Mouse (Mus musculus) left cerebral cortex, adult 9 months (tissue): ENCODE data around the gene 6430548M08Rik.

Experiments
- DNase-seq, 2 experiments: peaks; one replicate each; pipeline ENCODE4 v3.0.0; 2022; ENCODE audit warnings: low spot score in 2 of 2

The 6430548M08Rik gene

DNA sequence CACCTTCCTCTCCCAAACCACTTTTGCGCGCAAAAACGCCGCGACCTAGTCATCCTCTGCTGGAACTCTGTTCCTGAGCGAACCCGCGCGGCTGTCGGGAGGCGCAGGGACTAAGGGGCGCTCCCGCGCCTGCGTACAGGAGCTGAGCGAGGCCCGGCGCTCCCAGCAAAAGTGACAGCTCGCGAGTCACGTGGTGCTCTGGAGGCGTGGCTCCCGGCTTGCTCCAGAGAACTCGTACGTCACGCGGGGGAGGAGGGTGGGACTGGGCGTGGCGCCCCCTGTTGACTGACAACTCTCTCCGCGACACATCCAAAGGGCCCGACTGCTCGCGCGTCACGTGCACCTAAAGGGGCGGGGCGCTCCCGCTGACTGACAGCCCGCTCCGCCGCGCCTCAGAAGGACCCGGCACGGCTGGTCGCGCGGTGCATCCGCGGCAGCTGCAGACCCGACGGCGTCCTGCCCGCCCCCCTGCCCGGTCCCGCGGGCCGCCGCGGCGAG is at the start of gene 6430548M08Rik:
6430548M08Rik (plus strand) TSS at position 395 of the 498 bp plus-strand sequence.
- peak; percentile 99 to 100 for DNase-seq

DNA sequence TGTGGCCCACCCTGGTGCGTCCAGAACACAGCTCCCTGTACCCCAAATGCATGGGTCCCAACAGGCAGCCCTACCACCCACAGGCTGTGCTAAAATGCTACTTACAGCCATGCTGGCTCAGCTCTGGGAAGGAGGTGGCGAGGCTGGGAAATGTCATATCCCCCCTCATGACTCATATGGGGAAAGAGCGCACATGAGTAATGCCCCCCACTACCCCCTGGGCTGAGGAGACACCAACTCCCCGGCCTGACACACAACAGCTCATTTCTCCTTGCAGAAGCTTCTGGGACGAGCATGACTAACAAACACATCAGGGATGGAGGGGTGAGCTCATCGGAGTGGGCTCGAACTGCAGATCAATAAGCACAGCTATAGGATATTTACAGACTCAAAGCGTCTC is 48.3 kb upstream of the 6430548M08Rik start:
- DNase-seq, result no peak

DNA sequence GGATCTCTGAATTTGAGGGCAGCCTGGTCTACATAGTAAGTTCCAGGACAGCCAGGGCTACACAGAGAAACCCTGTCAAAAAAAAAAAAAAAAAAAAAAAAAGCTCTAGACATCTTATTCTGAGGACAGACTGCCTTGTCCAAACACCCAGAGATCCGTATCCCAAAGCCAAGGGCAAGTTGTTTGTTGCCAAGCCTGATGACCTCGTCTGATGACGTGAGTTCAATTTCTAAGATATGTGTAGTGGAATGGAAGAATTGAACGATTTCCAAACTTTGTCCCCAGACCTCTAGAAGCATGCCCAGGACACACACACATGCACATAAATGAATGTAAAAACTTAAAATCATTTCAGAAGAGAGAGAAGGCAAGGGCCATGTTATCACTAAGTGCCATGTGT is 47.7 kb upstream of the 6430548M08Rik start:
- DNase-seq, result no peak

DNA sequence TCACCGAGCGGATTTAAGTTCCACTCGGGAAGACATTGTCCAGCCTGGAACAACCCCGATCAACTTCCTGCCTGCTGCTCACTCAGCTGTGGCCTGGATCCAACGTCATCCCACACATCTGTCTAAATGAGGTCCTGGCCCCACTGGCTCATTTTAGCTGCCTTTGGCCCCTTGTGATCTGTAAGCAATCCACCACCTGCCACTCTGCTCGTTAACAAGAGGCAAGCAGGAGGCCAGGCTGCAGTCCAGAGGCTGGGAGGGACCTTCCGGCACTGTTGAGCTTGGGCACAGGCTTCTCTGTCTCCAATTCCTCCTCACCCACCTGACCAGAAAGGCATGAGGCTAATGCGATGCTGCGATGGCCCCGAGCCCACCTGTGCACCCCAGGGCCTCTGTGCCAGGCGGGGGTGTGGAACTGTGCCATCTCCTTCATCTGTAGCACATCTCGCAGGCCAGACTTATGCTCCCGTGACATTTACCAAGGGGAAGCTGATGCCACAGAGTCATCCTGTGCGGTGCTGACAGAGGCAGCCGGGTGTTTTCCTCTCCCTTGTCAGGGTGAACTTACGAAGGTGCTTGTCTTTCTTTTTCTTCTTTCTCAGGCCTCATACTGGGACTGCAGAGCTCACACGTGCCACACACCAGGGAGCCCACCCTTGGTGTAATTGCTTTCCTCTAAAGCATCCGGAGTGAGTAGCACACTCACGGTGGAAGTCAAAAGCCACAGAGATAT is 45.9 kb upstream of the 6430548M08Rik start:
- DNase-seq, result no peak

DNA sequence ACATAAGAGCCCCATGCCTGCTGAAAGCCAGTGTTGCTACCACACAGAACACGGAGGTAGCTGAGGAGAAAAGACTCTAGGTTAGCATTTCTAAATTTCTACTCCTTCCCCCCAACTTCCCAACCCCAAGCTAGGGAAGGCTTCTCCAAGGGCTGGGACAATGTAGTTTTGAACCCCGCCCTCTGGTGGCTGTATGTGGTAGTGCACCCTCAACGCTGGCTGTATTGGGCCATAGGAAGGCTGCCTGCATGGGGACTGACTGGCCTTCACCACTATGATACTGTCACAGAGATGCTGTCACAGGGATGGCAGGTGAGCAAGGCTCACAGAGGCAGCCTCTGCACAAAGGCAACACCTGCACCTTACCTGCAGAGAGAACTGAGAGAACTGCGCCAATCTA is 42.3 kb upstream of the 6430548M08Rik start:
- DNase-seq, result peak in 1 of 2 experiments; percentile 89

DNA sequence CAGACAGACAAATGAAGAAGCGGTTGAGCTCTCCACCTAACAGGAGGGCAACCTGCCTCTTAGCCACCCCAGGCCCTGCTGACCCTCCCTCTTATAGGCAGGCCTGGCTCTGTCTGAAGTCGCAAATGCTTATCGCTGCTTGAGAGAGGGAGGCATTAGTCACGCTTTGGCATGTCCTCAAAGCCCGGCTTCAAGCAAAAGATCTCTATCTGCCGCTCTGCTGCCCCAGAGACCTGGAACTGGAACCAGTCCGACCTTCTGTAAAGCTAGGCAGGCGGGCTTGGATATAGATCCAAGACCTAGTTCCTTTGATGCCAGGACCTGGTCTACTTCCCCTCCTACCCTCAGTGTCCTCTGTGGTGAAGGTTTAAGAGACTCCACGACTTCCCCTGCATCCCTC is 41.7 kb upstream of the 6430548M08Rik start:
- DNase-seq, result no peak

DNA sequence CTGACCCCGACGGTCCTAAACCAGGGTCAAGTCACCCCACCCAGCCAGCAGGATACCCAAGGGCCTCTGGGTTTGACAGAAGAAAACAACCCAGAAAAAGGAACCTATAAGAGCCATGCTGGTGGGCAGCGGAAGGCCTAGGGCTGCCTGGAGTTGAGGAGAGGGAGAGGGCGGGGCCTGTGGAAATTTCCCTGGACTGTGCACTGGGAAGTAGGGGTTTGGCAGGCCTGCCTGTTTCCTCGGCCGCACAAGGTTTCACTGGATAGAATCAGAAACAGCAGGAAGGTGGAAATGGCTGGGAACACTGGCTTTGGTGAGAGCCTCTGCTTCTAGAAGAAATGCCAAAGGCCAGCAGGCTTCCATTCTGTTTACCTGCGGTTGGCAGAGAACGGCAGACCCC is 41.1 kb upstream of the 6430548M08Rik start:
- DNase-seq, result no peak

DNA sequence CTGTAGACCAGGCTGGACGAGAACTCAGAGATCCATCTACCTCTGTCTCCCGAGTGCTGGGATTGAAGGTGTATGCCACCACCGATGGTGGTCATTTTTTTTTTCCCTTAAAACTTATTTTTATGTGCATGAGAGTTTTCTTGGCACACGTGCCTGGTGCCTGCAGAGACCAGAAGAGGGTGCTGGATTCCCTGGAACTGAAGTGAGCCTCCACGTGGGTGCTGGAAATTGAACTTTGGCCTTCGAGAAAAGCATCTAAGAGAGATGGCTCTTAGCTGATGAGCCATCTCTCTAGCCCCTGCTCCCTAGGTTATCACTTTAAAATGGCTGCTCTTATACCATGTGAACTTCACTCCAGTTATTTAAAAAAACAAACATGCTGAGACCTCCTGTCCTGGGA is 39.4 kb upstream of the 6430548M08Rik start:
- DNase-seq, result no peak

DNA sequence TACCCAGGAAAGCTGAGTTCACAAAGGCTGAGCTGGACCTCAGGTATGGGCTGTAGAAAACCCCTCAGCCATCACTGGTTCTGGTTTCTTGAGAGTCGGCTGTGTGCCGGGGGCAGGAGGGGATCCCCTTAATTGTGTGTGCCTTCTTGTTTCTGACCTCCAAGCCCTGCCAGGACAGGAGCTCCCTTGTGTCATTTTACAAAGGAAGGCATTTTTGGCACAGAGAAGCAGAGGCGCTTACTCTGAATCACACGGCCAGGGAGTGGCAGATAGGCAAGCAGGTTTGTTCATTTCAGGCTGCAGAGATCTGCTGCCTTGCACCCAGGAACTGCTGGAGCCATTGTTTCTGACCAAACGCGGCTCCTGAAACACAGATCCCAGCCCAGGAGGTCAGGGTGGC is 38.6 kb upstream of the 6430548M08Rik start:
- no peak for DNase-seq

DNA sequence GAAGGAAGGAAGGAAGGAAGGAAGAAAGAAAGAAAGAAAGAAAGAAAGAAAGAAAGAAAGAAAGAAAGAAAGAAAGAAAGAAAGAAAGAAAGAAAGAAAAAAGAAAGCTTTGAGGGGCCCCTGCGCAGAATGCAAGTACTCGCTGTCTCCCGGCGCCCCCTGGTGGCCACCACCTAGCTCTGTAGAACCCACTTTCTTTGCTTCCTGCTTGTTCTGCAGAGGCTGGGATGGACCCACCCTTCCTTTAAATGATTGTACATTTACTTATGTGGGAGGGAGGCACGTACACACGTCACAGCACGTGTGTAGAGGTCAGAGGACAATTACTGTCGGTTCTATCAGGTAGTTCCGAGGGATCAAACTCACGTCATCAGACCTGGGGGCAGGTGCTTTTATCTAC is 35.9 kb upstream of the 6430548M08Rik start:
- DNase-seq, result peak in 1 of 2 experiments; percentile 66

DNA sequence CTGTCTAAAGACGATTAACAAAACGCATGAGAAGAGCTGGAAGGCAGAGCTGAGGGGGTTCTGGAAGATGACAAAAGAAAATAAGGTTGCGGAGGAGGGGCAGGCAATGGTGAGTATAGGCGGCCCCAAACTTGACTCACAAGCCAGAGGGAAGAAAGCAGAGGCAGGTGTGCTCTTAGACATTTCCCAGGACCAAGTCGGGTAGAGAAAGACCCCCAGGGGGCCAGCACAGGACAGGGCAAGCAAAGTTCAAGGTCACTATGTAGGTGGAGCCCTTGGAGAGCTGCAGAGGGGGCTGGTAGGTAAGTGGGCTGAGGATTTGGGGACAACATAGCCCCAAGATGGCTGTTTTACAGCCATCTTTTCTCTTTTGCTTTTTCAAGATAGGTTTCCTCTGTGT is 34.6 kb upstream of the 6430548M08Rik start:
- DNase-seq, result no peak

DNA sequence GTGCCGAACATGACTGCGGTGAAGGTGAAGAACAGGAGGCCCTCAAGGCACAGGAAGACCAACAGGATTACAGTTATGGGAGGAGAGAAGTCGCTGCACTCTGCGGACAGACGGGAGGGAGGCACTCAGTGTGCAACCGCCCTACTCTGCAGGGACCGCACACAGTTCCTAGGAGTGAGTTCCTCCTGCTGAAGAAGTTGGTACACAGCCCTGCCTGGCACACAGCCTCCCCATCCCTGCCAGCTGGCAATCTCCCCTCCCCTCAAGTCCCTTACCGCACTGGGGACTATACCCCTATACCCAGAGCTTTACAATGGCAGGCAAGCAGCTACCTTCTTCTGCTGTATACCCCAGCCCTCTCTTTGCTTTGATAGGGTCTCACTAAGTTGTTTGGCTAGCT is 30.7 kb upstream of the 6430548M08Rik start:
- DNase-seq, result no peak

DNA sequence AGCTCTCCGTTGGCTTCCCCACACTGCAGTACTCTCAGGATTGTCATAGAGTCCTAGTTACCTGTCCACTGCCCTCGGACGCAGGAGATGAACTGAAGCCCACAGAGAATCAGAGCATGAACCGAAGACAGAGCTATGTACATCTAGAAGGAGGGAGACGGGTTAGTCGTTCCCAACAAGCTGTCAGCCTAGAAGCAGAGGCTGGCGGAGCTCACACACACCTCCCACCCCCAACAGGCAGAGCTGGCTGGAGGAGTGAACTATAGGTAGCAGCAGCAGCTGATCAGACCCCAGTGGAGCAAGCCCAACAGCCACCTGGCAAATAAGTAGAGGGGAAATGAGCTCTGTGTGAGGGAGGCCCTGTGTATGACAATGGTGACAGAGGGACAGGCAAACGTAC is 29.2 kb upstream of the 6430548M08Rik start:
- no peak for DNase-seq

DNA sequence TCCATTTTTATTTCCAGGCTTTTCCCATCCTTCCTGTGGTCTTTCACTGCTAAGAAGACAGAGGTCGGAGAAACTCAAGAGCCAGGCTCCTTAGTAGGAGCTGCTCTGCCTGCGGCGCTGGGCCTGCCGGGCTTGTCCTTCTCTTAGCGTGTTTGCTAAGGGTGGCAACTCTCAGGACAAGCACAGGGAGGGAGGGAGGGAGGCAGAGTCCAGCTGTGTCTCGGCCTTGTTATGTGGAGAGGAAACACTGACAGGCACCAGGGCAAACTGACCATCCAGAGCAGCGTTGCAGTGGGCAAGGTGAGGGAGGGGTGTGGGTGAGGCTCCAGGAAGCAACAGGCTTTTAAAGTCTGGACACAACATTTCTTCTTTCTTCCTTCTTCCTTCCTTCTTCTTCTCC is 24.4 kb upstream of the 6430548M08Rik start:
- no peak for DNase-seq

DNA sequence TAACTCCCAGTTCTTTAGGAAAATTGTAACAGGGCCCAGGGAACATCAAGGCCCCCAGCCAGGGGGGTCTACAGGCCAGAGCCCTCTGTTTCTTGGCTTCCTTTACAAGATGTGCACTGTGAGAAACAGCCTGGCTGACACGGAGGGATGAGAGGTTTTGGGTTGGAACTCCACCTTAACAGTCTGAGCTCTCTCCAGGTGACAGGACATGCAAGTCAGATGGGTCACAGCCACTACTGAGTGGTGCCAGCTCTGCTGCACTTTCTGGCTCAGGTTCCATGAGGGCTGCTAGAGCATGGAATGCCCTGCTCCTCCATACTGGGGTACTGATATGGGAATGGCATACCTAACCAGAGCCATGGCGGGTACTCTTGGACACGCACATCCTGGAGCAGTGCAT is 22.9 kb upstream of the 6430548M08Rik start:
- DNase-seq, result no peak

DNA sequence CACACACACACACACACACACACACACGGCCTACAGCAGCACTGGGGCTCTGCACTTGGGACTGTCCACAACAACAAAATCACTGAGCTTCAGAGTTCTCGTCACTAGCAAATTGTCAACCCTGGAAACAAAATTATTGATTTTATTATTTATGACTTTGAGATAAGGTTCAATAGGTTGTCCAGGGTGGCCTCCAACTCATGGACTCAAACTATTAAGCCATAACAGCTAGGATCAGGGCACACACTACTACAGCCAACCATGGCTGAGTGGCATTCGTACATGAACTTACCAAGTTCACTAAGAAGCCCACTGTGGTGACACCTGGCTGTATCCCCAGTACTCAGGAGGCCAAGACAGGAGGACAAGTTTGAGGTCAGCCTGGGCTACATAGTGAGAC is 20.8 kb upstream of the 6430548M08Rik start:
- DNase-seq, result no peak

DNA sequence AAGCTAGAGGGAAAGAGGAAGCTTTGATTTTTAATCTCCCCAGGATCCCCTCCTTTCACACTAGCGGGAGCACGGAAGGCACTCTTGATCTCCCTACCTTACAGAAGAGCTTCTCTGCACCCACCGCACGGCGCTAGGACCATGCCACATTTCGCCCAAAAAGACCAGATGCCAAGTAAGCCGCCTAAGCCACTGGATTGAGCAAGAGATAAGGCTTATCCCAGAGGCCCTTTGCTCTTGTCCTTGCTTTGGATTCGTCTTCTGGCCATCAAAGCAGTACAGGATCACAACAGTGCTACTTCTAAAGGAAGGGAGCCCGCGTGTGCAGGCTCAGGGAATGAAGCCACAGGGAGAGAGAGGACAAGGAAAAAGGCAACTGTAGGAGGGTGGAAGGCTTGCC is 19.2 kb upstream of the 6430548M08Rik start:
- no peak for DNase-seq

DNA sequence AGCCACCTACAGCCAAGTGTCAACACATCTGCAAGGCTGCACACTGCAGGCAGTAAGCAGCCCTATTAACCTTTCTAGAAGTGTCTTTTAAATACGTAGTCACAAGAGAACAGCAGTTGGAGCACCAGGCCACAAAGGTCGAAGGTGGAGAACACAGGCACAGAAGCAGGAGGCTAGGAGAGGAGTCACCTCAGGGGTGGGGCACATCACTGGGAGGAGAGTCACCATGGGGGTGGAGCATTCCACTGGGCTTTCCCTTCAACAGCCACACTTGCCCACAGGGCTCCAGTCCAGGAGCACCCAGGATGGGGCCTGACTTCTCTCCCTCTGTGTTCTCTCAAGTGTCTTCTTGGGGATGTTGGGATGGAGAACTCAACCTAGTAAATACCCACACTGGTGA is 17.5 kb upstream of the 6430548M08Rik start:
- DNase-seq, result no peak

DNA sequence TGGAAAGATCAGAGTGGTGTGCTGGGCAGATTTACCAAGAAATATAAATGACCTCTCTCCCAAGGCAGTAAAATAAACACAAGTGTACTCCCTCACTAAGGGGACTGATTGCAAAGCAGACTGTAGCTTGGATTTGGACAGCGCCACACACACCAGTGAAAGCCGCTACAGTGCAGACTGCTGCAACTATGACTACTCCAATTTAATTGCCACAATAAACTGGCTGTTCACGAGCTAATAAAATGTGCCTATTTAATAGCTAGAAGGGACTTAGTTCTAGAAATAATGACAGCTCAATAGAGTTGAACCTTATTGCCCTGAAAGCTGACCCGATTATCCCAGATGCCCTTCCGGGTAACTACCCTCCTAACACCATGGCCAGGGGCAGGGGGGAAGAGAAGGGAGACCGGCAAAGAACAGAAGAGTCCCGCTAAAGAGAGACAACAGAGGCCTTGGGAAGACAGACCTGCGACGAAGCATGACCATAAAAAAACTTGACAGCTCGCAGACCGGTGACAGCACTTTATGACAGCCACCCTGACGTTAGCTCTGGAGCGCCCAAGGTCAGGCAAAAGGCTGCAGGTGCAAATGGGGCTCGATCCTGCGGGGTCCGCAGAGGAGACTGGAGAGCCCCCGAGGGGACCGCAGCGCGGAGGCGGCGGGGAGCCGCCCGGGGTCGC is 13.4 kb upstream of the 6430548M08Rik start:
- no peak for DNase-seq

DNA sequence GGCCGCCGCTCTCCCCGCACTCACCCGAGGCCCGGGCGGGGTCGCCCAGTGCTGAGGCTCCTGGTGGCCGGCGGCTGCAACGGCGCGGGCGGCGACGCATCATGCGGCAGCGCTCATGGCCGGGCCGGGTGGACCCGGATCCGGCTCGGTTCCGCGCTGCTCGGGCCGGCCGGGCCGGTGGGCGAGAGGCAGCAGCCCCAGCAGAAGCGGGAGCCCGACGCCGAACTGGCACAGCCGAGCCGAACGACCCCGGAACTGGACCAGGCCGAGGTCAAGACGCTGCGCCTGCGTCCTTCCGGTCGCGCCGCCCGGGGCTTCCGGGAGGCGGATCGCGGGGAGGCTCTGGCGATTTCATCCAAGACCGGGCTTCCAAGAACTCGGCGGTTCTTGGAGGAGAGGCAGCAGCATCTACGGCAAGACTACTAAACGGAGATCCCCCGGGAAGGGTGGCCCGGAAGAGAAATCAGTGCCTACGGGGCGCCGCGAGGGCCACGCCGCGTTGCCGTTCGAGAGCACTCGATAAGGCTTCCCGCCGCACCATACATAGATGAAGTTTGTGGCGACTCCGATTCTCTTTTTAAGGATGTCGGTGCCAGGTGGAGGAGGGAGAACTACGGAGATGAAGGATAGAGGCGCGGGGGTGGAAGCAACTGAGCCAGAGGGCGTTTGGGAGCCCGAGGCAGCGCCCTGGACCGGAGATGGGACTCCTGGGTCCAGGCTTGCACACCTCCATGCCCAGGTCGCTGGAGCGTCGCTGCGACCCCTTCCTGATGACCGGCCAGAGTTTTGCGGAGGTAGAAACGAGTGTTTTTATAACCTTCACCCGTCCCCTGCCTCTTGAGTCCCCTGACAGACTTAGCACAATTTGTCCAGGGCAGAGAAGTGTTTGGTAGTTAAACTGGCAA is 12.6 kb upstream of the 6430548M08Rik start, which contains the start of gene Zdhhc7:
Zdhhc7 (minus strand) TSS at position 415 of the 905 bp plus-strand sequence.
- DNase-seq, result peak; percentile 66 to 80

DNA sequence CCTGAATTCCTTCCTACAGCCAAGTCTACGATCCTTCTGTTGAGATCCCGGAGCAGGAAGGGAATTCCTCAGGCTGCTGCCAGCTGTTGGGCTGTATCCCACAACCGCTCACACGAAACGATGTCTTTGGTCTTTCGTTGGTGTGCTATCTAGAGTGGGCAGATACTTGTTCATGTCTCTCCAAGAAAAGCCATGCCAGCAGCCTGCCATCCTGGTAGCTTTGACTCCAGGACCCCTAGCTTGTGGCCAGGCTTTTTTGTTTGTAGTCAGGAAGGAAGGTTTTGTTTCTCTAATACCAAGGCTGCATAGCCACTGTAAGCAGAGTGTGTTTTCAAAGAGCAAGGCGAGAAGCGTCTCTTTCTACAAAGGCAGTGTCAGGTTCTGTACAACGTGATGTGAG is 10.0 kb upstream of the 6430548M08Rik start:
- DNase-seq, result no peak

DNA sequence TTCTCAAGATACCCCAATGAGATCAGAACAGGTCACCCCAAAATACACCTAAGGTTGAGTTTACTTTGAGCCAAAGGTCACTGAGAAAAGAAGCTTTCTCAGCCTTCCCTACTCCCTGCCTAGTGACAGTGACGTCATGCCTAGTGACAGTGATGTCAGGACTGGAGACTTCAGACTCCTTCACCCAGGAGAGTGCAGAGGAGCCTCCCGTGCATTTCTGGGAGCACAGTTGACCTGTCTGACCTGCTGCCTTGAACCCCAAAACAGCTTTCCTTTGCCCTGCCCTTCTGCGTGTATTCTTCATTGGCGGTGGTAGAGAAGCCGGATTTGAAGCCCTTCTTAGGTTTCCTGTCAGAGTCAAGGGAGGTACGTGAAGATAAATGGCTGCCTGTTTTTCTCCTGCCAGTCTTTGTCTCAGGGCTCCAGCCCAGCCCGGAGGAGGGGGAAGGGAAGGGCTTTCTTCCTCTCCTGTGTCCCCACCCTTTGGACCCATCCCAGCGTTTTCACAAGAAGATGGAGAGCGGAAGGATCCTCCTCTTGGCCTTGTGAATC is 9.2 kb upstream of the 6430548M08Rik start:
- no peak for DNase-seq
